Mouse (Mus musculus): ENCODE measurements at regions not wholly inside any gene's neighbourhood (a gene's known extent, or its start where the extent isn't known, plus 50 kb on each side); places are given as distances from the start of the nearest gene placed in this dataset.
"Not testable (repeated sequence)": the region's sequence is repeated elsewhere in the genome, so short reads cannot be mapped to it uniquely, and the experiment has no call there.

DNA sequence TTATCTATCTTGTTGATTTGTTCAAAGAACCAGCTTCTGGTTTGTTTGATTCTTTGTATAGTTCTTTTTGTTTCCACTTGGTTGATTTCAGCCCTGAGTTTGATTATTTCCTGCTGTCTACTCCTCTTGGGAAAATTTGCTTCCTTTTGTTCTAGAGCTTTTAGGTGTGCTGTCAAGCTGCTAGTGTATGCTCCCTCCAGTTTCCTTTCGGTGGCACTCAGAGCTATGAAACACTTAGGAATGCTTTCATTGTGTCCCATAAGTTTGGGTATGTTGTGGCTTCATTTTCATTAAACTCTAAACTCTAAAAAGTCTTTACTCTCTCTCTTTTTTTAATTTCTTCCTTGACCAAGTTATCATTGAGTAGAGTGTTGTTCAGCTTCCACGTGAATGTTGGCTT lies 204.0 kb downstream of the Gm31371 start:
- not testable (repeated sequence) for TF ChIP-seq CTCF (IDR thresholded peaks at IDR 0.05; ENCODE audit: low read depth, low read length); POLR2A (IDR thresholded peaks at IDR 0.05; ENCODE audit: extremely low read depth, insufficient read depth, low read length)

Data from liver, adult 2 months (tissue).